Mouse (Mus musculus) neural tube, embryonic 13.5 days (tissue): ENCODE data around the gene Prrt1. TPM values are rescaled to one million over a fixed set of nuclear protein-coding genes. Genes with fewer than 3 reads are reported as not detected.

Source experiments
- ATAC-seq: fragments of 200-750 bp; cut with Nextera tagmentation; 2 replicates; pipeline ENCODE4 v1.8.0; 2017; ENCODE audit warnings: low read depth, mild to moderate bottlenecking, moderate TSS enrichment, moderate library complexity
- H3K27ac ChIP-seq: fragments of 300-500 bp; sonication (generic); replicated peaks from 2 replicates; pipeline ENCODE4 v1.5.1; 2015; ENCODE audit warnings: moderate library complexity, mild to moderate bottlenecking, inconsistent platforms
- H3K27me3 ChIP-seq: fragments of 300-500 bp; sonication (generic); 2 replicates; pipeline ENCODE4 v1.6.1; 2015; ENCODE audit warnings: mild to moderate bottlenecking, inconsistent platforms
- H3K36me3 ChIP-seq: fragments of 300-500 bp; sonication (generic); 2 replicates; pipeline ENCODE4 v1.6.1; 2015; ENCODE audit warnings: mild to moderate bottlenecking, inconsistent platforms
- H3K4me1 ChIP-seq: fragments of 300-500 bp; sonication (generic); replicated peaks from 2 replicates; pipeline ENCODE4 v1.6.1; 2015; ENCODE audit warnings: inconsistent platforms
- H3K4me2 ChIP-seq: fragments of 300-500 bp; sonication (generic); 2 replicates; pipeline ENCODE4 v1.6.1; 2015; ENCODE audit warnings: inconsistent platforms, mild to moderate bottlenecking, moderate library complexity
- H3K4me3 ChIP-seq: fragments of 300-500 bp; sonication (generic); 2 replicates; pipeline ENCODE4 v1.5.1; 2015; ENCODE audit warnings: mild to moderate bottlenecking, inconsistent platforms
- H3K9ac ChIP-seq: fragments of 300-500 bp; sonication (generic); 2 replicates; pipeline ENCODE4 v1.6.1; 2015; ENCODE audit warnings: moderate library complexity, mild to moderate bottlenecking, inconsistent platforms
- H3K9me3 ChIP-seq: fragments of 300-500 bp; sonication (generic); 2 replicates; pipeline ENCODE4 v1.6.1; 2016; ENCODE audit warnings: inconsistent platforms
- WGBS: fragments of 180-500 bp; shearing (Covaris S2); methylation state at CpG from one replicate; pipeline ENCODE4 v1.1.7; 2015; 5-methylcytosine and 5-hydroxymethylcytosine counted together
- polyA plus RNA-seq: library from polyadenylated mRNA; unstranded; fragments of >200 nt; fragmentation: Nextera tagmentation; extraction: Ambion mirVana; gene quantifications from 2 replicates; pipeline ENCODE4 v1.2.1, GENCODE M21; 2015

Gene Prrt1
- polyA plus RNA-seq, 1 experiment from 2014 or later, result 3.8 TPM

GRCm38 (mm10) chr17:34670235-34670634 lies 40.9 kb downstream of the Prrt1 start, which contains the start of gene Tnxb:
Tnxb (plus strand) TSS chr17:34670535.
- Histone ChIP-seq H3K4me1 (peaks cover 17% of the 10 kb centered on the region), H3K9me3 (no peaks in the 10 kb centered on the region), H3K36me3 (no peaks in the 10 kb centered on the region), H3K27ac (no peak within 1 kb of the TSS), H3K9ac (peak within 1 kb of the TSS; percentile 22), H3K4me2 (peak within 1 kb of the TSS; percentile 55), H3K4me3 (peak within 1 kb of the TSS; percentile 34), H3K27me3 (peaks cover 68% of the 10 kb centered on the region)
- ATAC-seq, result no peak
- WGBS, result 64% methylated on average over 7 of the region's 7 CpGs

DNA sequence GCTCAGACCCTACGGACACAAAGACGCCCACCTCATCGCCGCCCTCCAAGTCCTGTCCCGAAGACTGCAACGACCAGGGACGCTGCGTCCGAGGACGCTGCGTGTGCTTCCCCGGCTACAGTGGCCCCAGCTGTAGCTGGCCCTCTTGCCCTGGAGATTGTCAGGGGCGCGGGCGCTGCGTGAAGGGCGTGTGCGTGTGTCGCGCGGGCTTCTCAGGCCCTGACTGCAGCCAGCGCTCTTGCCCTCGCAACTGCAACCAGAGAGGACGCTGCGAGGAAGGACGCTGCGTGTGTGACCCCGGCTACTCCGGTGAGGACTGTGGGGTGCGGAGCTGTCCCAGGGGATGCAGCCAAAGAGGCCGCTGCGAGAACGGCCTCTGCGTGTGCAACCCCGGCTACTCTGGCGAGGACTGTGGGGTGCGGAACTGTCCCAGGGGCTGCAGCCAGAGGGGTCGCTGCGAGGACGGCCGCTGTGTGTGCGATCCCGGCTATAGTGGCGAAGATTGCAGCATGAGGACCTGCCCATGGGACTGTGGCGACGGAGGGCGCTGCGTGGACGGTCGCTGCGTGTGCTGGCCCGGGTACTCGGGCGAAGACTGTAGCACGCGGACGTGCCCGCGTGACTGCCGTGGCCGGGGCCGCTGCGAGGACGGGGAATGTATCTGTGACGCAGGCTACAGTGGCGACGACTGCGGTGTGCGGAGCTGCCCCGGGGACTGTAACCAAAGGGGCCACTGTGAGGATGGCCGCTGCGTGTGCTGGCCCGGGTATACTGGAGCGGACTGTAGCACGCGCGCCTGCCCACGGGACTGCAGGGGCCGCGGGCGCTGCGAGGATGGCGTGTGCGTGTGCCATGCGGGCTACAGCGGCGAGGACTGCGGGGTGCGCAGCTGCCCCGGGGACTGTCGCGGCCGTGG lies 42.1 kb downstream of the Prrt1 start:
- Histone ChIP-seq H3K4me2 (peak overlapping the region; percentile 55), H3K36me3 (no peaks in the 10 kb centered on the region), H3K27ac (no peak overlapping the region), H3K4me1 (peaks cover 17% of the 10 kb centered on the region), H3K27me3 (peaks cover 76% of the 10 kb centered on the region), H3K4me3 (peak overlapping the region; percentile 34), H3K9ac (peak overlapping the region; percentile 22), H3K9me3 (no peaks in the 10 kb centered on the region)
- peak; percentile 79 for ATAC-seq
- 12% methylated on average over 92 of the region's 93 CpGs for WGBS

GRCm38 (mm10) chr17:34672246-34672792 lies 43.0 kb downstream of the Prrt1 start:
- Histone ChIP-seq H3K27me3 (peaks cover 72% of the 10 kb centered on the region), H3K36me3 (no peaks in the 10 kb centered on the region), H3K4me3 (peak overlapping the region; percentile 34), H3K27ac (no peak overlapping the region), H3K9ac (peak overlapping the region; percentile 22), H3K4me1 (peaks cover 17% of the 10 kb centered on the region), H3K9me3 (no peaks in the 10 kb centered on the region), H3K4me2 (peak overlapping the region; percentile 55)
- ATAC-seq, result peak; percentile 29; the same call in 1 of the 2 replicates
- 37% methylated on average over 49 of the region's 49 CpGs for WGBS

DNA sequence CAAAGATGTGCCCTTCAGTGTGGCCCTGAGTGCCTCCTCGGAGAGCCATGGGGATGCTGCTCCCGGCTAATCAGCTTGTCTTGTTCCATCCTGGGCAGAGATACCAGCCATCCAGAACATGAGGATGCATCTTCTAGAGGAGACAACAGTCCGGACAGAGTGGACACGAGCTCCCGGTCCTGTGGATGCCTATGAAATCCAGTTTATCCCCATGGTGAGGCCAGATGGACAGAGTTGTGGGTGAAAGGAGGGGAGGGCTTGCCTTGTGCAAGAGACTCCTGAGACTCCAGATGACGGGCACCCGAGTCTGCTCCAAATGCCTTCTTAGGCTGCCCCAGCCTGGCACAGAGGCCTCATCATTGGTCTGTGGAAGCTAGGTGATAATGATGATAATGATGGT lies 43.8 kb downstream of the Prrt1 start:
- Histone ChIP-seq H3K27ac (no peak overlapping the region), H3K9me3 (no peaks in the 10 kb centered on the region), H3K4me3 (no peak overlapping the region), H3K4me1 (peaks cover 17% of the 10 kb centered on the region), H3K27me3 (peaks cover 75% of the 10 kb centered on the region), H3K4me2 (no peak overlapping the region), H3K9ac (no peak overlapping the region), H3K36me3 (no peaks in the 10 kb centered on the region)
- WGBS, result 85% methylated on average over 7 of the region's 7 CpGs
- ATAC-seq, result no peak

DNA sequence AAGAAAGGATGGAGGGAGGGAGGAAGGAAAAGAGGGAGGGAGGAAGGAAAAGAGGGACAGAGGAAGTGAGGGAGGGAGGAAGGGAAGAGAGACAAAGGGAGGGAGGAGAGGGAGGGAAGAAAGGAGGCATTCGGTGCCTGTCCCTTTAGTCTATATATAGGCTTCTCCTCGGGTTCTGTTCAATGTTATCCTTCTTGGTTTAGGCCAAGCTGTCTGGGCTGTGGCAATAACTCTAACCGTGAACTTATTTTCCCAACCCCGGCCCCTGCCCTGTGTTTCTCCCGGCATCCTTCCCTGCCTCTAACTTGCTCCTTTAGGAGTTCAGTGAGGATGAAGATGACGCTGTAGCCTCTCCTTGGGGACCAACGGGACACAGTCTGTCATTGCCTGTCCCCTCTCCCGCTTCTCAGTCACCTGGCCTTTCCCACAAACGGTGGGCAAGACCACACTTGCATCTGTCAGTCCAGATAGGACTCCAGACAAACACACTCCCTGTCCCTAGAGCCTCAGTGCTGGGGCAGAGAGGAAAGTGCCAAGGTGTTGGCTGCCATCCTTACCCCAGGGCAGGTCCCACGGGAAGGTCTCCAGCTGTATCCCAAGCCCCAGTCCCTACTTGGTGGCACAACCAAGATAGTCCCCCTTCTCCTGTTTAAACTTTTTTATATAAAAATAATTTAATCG lies 45.3 kb downstream of the Prrt1 start:
- H3K36me3 ChIP-seq, result no peaks in the 10 kb centered on the region
- no peak overlapping the region for H3K4me2 ChIP-seq
- no peak overlapping the region for H3K27ac ChIP-seq
- WGBS, result 72% methylated on average over 11 of the region's 11 CpGs
- H3K27me3 ChIP-seq, result peaks cover 73% of the 10 kb centered on the region
- no peak for ATAC-seq
- H3K9me3 ChIP-seq, result no peaks in the 10 kb centered on the region
- peaks cover 17% of the 10 kb centered on the region for H3K4me1 ChIP-seq
- no peak overlapping the region for H3K9ac ChIP-seq
- H3K4me3 ChIP-seq, result no peak overlapping the region

DNA sequence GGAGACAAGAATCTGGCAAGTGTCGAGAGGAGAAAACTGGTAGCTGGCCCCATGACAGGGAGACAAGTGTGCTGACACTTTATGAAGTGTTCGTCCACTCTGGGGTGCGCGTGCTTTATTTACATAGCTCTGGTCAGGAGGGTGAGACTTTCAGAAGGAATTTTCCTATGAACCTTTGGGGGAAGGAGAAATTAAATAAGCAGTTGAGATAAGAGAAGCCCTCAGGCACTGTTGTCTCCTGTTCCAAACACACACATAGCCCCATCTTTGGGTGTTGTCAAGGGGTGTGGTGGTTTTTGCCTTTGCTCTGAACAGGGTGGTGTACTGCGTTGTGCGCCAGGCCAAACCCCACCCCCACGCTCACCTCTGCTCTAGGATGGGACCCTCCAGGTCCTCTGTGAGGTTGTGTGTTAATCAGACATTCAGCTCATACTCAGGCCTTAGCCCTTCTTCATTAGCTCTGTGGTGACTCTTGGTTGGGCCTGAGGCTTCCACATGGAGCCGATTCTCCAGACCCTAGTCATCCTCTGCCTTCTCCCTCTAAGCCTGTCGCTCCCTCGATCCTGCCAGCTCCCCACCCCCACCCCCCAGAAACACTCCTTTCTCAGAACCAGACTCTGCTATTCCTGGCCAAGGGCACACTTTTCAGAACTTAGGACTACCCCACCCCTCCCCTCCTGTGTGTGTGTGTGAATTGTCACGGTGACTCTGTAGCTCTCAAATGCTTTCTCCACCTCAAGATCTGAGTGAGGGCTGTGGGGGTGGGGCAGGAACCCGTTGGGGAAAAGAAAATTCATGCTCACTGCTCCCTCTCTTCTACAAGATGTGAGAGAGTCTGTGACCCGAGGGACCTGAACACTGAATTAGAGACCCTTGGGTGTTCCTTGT lies 46.1 kb downstream of the Prrt1 start:
- H3K27me3 ChIP-seq, result peaks cover 71% of the 10 kb centered on the region

GRCm38 (mm10) chr17:34676093-34676460 lies 46.7 kb downstream of the Prrt1 start:
- ATAC-seq, result no peak
- H3K4me3 ChIP-seq, result no peak overlapping the region
- no peak overlapping the region for H3K4me2 ChIP-seq
- H3K36me3 ChIP-seq, result no peaks in the 10 kb centered on the region
- H3K27me3 ChIP-seq, result peaks cover 64% of the 10 kb centered on the region
- H3K27ac ChIP-seq, result no peak overlapping the region
- H3K4me1 ChIP-seq, result peaks cover 16% of the 10 kb centered on the region
- H3K9ac ChIP-seq, result no peak overlapping the region
- no peaks in the 10 kb centered on the region for H3K9me3 ChIP-seq
- 80% methylated on average over 6 of the region's 6 CpGs for WGBS

More for the DNA sequence above, 46.1 kb downstream of the Prrt1 start:
- no peak for ATAC-seq
- 72% methylated on average over 13 of the region's 13 CpGs for WGBS
- peaks cover 17% of the 10 kb centered on the region for H3K4me1 ChIP-seq
- H3K4me3 ChIP-seq, result no peak overlapping the region
- no peak overlapping the region for H3K4me2 ChIP-seq
- H3K27ac ChIP-seq, result no peak overlapping the region
- no peaks in the 10 kb centered on the region for H3K36me3 ChIP-seq
- H3K9me3 ChIP-seq, result no peaks in the 10 kb centered on the region
- H3K9ac ChIP-seq, result no peak overlapping the region

DNA sequence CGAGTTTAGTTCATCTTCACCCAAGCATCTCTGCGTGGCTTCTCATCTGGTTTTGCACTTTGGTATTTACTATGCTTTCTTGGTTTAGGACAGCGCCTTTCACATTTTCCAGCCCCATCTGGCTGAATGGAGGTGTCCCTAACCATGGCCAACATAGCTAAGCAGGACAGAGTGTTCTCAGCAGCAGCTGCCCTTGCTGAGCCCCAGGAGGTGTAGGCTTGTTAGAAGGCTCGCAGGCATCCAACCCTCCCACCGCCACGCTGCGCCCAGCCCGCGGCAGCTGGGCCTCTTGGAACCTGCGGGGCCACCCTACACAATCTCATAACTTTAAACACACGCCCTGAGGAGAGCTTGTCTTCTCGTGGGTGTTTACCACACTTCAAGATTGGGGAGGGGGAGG lies 47.3 kb downstream of the Prrt1 start:
- H3K4me2 ChIP-seq, result no peak overlapping the region
- no peak overlapping the region for H3K9ac ChIP-seq
- no peak overlapping the region for H3K27ac ChIP-seq
- no peak for ATAC-seq
- no peaks in the 10 kb centered on the region for H3K36me3 ChIP-seq
- H3K4me3 ChIP-seq, result no peak overlapping the region
- WGBS, result 78% methylated on average over 12 of the region's 12 CpGs
- H3K9me3 ChIP-seq, result no peaks in the 10 kb centered on the region
- H3K27me3 ChIP-seq, result peaks cover 59% of the 10 kb centered on the region
- H3K4me1 ChIP-seq, result peaks cover 10% of the 10 kb centered on the region

GRCm38 (mm10) chr17:34680191-34680590 lies 50.9 kb downstream of the Prrt1 start:
- no peak overlapping the region for H3K4me3 ChIP-seq
- no peak overlapping the region for H3K27ac ChIP-seq
- no peak for ATAC-seq
- 85% methylated on average over 26 of the region's 26 CpGs for WGBS
- no peaks in the 10 kb centered on the region for H3K9me3 ChIP-seq
- H3K9ac ChIP-seq, result no peak overlapping the region
- no peaks in the 10 kb centered on the region for H3K36me3 ChIP-seq
- H3K4me2 ChIP-seq, result no peak overlapping the region
- H3K27me3 ChIP-seq, result peaks cover 25% of the 10 kb centered on the region
- peaks cover 19% of the 10 kb centered on the region; the same call in 1 of the 2 replicates for H3K4me1 ChIP-seq

DNA sequence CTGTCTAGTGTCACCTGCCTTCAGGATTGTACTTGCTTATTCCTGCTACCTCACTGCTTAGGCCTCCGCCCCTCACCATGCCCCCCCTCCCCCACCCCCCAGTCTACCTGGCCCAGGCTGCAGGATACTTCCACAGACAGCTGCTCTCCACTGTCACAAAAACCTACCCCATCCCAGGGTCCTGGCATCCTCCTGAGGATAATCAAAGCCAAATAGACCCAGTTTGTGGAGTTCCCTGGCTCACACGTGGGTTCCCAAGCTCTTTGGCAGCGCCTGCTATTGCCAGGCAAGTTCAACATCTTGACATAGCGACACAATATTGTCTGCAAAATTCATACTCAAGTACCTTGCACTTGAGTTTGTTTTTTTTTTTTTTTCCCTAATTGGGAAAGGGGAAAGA lies 51.3 kb downstream of the Prrt1 start:
- ATAC-seq, result no peak

DNA sequence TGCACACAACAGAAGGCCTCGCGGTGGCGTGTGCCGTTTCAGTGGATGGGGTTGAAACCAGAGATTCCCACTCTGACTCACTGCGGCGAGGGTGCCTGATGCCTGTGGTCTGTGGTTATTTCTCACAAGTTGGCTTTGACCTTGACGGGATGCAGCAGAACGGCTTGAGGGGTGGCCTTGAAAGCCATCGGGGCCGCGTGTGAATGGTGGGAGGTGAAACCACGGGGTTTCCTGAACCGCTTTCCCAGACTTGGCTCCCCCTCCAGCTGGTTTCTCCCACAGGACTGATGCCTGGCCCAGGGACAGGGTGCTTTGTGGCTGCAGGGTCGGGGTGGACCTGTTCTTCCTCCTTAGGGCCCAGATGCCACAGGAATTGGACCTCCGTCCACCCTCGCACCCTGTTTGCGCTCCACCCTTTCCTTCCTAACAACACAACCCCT lies 51.8 kb downstream of the Prrt1 start:
- ATAC-seq, result no peak
- H3K27ac ChIP-seq, result no peak overlapping the region
- H3K36me3 ChIP-seq, result no peaks in the 10 kb centered on the region
- H3K4me1 ChIP-seq, result peaks cover 19% of the 10 kb centered on the region; the same call in 1 of the 2 replicates
- H3K9me3 ChIP-seq, result no peaks in the 10 kb centered on the region
- H3K27me3 ChIP-seq, result peaks cover 16% of the 10 kb centered on the region
- no peak overlapping the region for H3K4me3 ChIP-seq
- no peak overlapping the region for H3K4me2 ChIP-seq
- WGBS, result 79% methylated on average over 17 of the region's 17 CpGs
- no peak overlapping the region for H3K9ac ChIP-seq

More for the DNA sequence above, 51.3 kb downstream of the Prrt1 start:
- Histone ChIP-seq H3K4me2 (no peak overlapping the region), H3K36me3 (no peaks in the 10 kb centered on the region), H3K9ac (no peak overlapping the region), H3K9me3 (no peaks in the 10 kb centered on the region), H3K27me3 (peaks cover 21% of the 10 kb centered on the region), H3K4me3 (no peak overlapping the region), H3K27ac (no peak overlapping the region), H3K4me1 (peaks cover 19% of the 10 kb centered on the region; the same call in 1 of the 2 replicates)
- 81% methylated on average over 4 of the region's 4 CpGs for WGBS
